Mouse (Mus musculus) frontal cortex, postnatal 25 days (tissue): ENCODE data around the gene Olfr351.

Source experiments
- DNase-seq, 2 experiments: peaks; one replicate each; pipeline ENCODE4 v3.0.0; 2022; ENCODE audit warnings: low spot score in 2 of 2

The Olfr351 gene

DNA sequence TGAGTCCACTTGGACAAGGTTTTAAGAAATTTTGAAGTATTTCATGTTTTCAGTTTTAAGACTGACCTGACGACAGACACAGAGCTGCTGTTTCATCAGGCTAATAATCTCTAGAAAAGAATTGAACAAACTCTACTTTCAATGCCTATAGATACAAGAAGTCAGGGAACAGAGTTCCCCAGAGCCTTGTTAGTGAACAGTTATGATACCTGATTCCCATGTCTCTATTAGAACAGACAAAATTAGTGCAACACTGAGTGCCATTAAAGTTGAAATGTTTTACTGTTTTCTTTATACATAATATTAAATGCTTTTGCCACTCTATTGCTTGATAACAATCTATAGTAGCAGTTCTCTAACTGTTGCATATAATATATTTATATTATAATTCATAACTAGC, at the start of gene Olfr351:
TSS of gene Olfr351 (minus strand) at position 101 of the 400 bp plus-strand sequence.
- DNase-seq, result no peak

DNA sequence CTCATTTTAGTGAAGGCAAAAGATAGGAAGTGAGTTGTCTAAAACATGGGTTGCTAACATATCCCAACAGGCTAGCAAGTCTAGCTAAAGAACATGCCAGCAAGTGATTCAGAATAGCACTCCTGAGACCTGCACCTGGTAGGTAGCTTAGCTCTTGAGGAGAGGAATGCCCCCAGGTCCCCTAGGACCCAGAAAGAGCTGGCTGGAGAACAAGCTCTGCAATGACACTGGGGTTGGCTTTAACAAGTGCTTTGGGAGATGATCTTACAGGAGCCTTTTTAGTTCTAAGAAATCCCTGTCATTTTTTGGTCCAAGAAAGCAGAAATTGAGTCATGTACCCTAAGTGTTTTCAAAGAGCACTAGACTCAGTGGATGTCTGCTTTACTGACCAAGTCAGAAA, 42.9 kb upstream of the Olfr351 start, which contains the start of gene Olfr354:
TSS of gene Olfr354 (plus strand) at position 301 of the 400 bp plus-strand sequence.
- no peak for DNase-seq

DNA sequence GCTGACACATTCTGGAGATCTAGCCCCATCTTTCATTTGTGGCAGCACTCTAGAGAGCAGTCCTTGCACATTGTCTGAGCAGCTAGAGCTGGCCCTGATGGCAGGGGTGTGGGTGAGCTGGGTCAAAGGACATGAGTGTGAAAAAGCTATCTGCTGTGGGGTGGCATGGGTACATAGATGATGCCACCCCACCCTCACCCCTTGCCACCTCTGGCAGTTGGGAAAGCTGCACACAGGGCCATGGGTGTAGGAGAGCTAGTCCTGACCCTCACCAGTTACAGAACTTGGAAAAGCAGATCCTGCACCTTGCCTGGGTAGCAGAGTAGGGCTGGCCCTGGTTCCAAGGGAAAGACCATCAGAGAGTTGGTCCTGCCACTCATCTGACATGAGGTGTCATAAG, 34.7 kb upstream of the Olfr351 start:
- no peak for DNase-seq

DNA sequence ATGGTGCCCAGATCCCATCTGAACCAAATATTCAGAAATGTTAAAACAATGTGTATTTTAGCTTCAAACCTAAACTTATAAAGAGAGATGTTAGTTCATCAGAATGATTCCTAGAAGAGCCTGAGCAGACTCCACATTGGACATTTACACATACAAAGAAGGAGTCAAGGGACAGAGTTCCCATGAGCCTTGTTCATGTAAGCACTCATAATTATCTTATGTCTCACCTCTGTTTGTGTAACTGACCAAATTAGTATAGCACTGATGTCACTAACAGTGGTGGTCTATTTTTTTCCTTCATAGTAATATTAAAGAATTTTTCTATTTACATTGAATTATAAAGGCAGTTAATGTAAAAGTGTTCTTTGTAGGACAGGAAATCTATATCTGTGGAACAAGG, 30.4 kb upstream of the Olfr351 start, which contains the start of gene Olfr353:
TSS of gene Olfr353 (minus strand) at position 101 of the 400 bp plus-strand sequence.
- no peak for DNase-seq

DNA sequence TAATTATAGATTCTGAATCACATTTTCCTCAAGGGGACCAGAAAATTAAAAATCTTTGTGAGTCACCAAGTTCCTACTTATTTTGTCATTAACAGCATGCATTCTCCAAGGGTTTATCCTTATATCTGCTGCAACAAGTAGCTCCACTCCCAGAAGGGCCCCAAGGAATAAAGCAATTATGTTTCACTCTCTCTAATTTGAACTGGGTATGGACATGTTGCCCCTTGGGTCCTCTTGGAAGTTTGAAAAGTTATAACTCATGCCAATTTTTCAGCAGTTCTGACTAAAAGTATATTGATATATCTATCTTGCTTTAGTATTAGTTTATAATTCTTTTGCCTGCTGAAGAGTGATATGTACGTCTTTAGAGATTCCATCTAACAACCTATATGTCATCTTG, 5.7 kb upstream of the Olfr351 start, which contains the start of gene Olfr352:
TSS of gene Olfr352 (plus strand) at position 301 of the 400 bp plus-strand sequence.
- no peak for DNase-seq

DNA sequence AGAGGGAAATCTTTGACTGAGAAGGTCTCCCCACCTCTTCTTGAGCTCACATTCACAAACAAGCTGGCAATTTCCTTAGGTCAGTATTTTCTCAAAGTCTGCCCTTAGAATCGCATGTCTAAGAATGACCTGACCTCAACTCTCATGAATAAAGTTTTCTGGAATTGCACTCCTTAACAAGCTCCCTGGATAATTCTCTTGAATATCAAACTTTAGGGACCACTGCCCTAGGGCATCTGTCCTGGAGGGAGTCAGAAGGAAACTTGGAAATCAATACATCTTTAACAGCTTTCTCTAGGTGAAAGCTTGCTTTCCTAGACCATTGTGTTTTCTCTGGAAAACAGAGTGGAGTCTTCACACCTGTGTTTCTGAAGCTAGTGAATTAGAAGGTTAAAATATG, 16.4 kb downstream of the Olfr351 start, which contains the start of gene Olfr350:
TSS of gene Olfr350 (plus strand) at position 301 of the 400 bp plus-strand sequence.
- no peak for DNase-seq

DNA sequence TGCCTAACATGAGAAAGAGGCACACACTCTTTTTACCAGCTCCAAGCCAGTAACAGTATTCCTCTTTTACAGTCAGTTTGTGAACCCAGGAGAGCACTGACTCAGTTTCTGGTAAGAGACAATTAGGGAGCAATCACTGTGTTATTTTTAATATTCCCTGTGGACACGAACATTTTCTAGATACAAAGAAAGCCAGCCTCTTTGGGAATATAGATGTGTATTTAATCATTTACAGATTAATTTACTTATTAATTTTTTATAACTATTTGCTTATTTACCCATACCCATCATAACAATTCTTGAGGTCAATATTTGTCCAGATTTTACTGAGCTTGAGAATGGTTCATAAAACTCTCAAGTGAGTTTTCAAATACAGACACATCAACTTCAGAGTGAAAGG, 45.5 kb downstream of the Olfr351 start, which contains the start of gene Olfr3:
TSS of gene Olfr3 (minus strand) at position 101 of the 400 bp plus-strand sequence.
- DNase-seq, result no peak
